Mouse (Mus musculus) MEL (cell line): Measurements from ENCODE around the gene Galnt2. TPM values are rescaled to one million over a fixed set of nuclear protein-coding genes. Genes with fewer than 3 reads are reported as not detected.
A peak's percentile ranks its signal among the peaks of the same experiment; 100 is the strongest.

Experiments used
- DNase-seq: peaks from one replicate; pipeline ENCODE4 v3.0.0; 2011; ENCODE audit warnings: low read depth, low spot score
- H3K27ac ChIP-seq: 2 replicates; pipeline ENCODE4 v1.5.1; 2012; ENCODE audit warnings: low read depth, mild to moderate bottlenecking, control low read depth, low read length, moderate library complexity; ENCODE audit not compliant: control insufficient read depth
- H3K27me3 ChIP-seq, 2 experiments: fragments of 150-350 bp in 1 of 2; sonication (generic) in 1 of 2; 2 replicates each; pipeline ENCODE4 v1.6.1; 2012; ENCODE audit warnings: low read length in 2 of 2, mild to moderate bottlenecking in 2 of 2, improper control_type of control experiment in 1 of 2, moderate library complexity in 1 of 2; ENCODE audit not compliant: insufficient read depth in 2 of 2, control insufficient read depth in 1 of 2
- H3K36me3 ChIP-seq, 2 experiments: 2 replicates each; pipeline ENCODE4 v1.6.1; 2012 to 2014; ENCODE audit warnings: low read length in 2 of 2, improper control_type of control experiment in 1 of 2, inconsistent platforms in 1 of 2, mild to moderate bottlenecking in 1 of 2; ENCODE audit not compliant: insufficient read depth in 2 of 2, control insufficient read depth in 1 of 2
- H3K4me1 ChIP-seq, 2 experiments: fragments of 150-350 bp in 1 of 2; sonication (generic) in 1 of 2; 2 replicates each; pipeline ENCODE4 v1.6.1; 2012; ENCODE audit warnings: low read length in 2 of 2, improper control_type of control experiment in 1 of 2, mild to moderate bottlenecking in 1 of 2; ENCODE audit not compliant: insufficient read depth in 2 of 2, control insufficient read depth in 1 of 2
- H3K4me3 ChIP-seq, 2 experiments: fragments of 150-350 bp in 1 of 2; sonication (generic) in 1 of 2; 2 replicates each; pipeline ENCODE4 v1.5.1; 2012; ENCODE audit warnings: low read depth in 2 of 2, low read length in 2 of 2, mild to moderate bottlenecking in 2 of 2, moderate library complexity in 2 of 2, control low read depth in 1 of 2, improper control_type of control experiment in 1 of 2; ENCODE audit not compliant: control insufficient read depth in 1 of 2, insufficient read depth in 1 of 2
- H3K79me2 ChIP-seq: 2 replicates; pipeline ENCODE4 v1.6.1; 2012; ENCODE audit warnings: mild to moderate bottlenecking, low read length, moderate library complexity; ENCODE audit not compliant: control insufficient read depth, poor library complexity, insufficient read depth
- H3K9ac ChIP-seq: 2 replicates; pipeline ENCODE4 v1.6.1; 2012; ENCODE audit warnings: low read depth, mild to moderate bottlenecking, control low read depth, low read length, moderate library complexity; ENCODE audit not compliant: control insufficient read depth, poor library complexity, severe bottlenecking
- H3K9me3 ChIP-seq: fragments of 150-350 bp; sonication (generic); replicated peaks from 2 replicates; pipeline ENCODE4 v1.6.1; 2012; ENCODE audit warnings: mild to moderate bottlenecking, low read length, improper control_type of control experiment, moderate library complexity; ENCODE audit not compliant: insufficient read depth
- BHLHE40 ChIP-seq: IDR thresholded peaks from 2 replicates; pipeline ENCODE4 v1.6.1; 2012; ENCODE audit warnings: low read depth, mild to moderate bottlenecking, inconsistent platforms, low read length, improper control_type of control experiment, borderline replicate concordance
- CHD1 ChIP-seq: IDR thresholded peaks from 2 replicates; pipeline ENCODE4 v1.6.1; 2012; ENCODE audit warnings: low read depth, mild to moderate bottlenecking, inconsistent platforms, low read length, improper control_type of control experiment
- CHD2 ChIP-seq: IDR thresholded peaks from 2 replicates; pipeline ENCODE4 v1.6.1; 2011; ENCODE audit warnings: low read length, improper control_type of control experiment
- E2F4 ChIP-seq: IDR thresholded peaks from 2 replicates; pipeline ENCODE4 v1.6.1; 2011; ENCODE audit warnings: low read depth, low read length, improper control_type of control experiment, borderline replicate concordance
- EP300 ChIP-seq, 2 experiments: IDR thresholded peaks; 2 replicates each; pipeline ENCODE4 v1.6.1; 2011; ENCODE audit warnings: improper control_type of control experiment in 2 of 2, low read length in 2 of 2, low read depth in 1 of 2, mild to moderate bottlenecking in 1 of 2
- ETS1 ChIP-seq: IDR thresholded peaks from 2 replicates; pipeline ENCODE4 v1.6.1; 2012; ENCODE audit warnings: low read depth, mild to moderate bottlenecking, inconsistent platforms, low read length, improper control_type of control experiment, moderate library complexity
- GABPA ChIP-seq: IDR thresholded peaks from 2 replicates; pipeline ENCODE4 v1.6.1; 2012; ENCODE audit warnings: low read depth, mild to moderate bottlenecking, inconsistent platforms, low read length, improper control_type of control experiment, moderate library complexity
- GATA1 ChIP-seq: IDR thresholded peaks from 2 replicates; pipeline ENCODE4 v1.6.1; 2011; ENCODE audit warnings: low read depth, low read length, improper control_type of control experiment
- HCFC1 ChIP-seq: IDR thresholded peaks from 2 replicates; pipeline ENCODE4 v1.6.1; 2012; ENCODE audit warnings: low read depth, mild to moderate bottlenecking, inconsistent platforms, low read length, improper control_type of control experiment, moderate library complexity
- MAX ChIP-seq: IDR thresholded peaks from 2 replicates; pipeline ENCODE4 v1.6.1; 2011; ENCODE audit warnings: low read length, improper control_type of control experiment
- POLR2A ChIP-seq, 2 experiments: IDR thresholded peaks; 2 replicates each; pipeline ENCODE4 v1.6.1; 2011 to 2012; ENCODE audit warnings: low read length in 2 of 2, mild to moderate bottlenecking in 2 of 2, control low read depth in 1 of 2, improper control_type of control experiment in 1 of 2, low read depth in 1 of 2, moderate library complexity in 1 of 2; ENCODE audit not compliant: control insufficient read depth in 1 of 2, insufficient read depth in 1 of 2, poor library complexity in 1 of 2
- POLR2AphosphoS2 ChIP-seq: IDR thresholded peaks from 2 replicates; pipeline ENCODE4 v1.6.1; 2011; ENCODE audit warnings: low read length, improper control_type of control experiment
- RAD21 ChIP-seq: IDR thresholded peaks from 2 replicates; pipeline ENCODE4 v1.6.1; 2011; ENCODE audit warnings: mild to moderate bottlenecking, low read depth, low read length, improper control_type of control experiment
- SIN3A ChIP-seq: IDR thresholded peaks from 2 replicates; pipeline ENCODE4 v1.6.1; 2012; ENCODE audit warnings: low read length, improper control_type of control experiment, inconsistent platforms
- TAL1 ChIP-seq: IDR thresholded peaks from 2 replicates; pipeline ENCODE4 v1.6.1; 2012; ENCODE audit warnings: mild to moderate bottlenecking, inconsistent platforms, low read length, moderate library complexity, mixed read lengths
- TBP ChIP-seq: IDR thresholded peaks from 2 replicates; pipeline ENCODE4 v1.8.0; 2011; ENCODE audit warnings: low read depth, low read length, improper control_type of control experiment
- UBTF ChIP-seq: IDR thresholded peaks from 2 replicates; pipeline ENCODE4 v1.6.1; 2012; ENCODE audit warnings: low read depth, mild to moderate bottlenecking, inconsistent platforms, low read length, improper control_type of control experiment, moderate library complexity, borderline replicate concordance; ENCODE audit not compliant: insufficient read depth
- ZC3H11A ChIP-seq: IDR thresholded peaks from 2 replicates; pipeline ENCODE4 v1.6.1; 2012; ENCODE audit warnings: low read depth, mild to moderate bottlenecking, inconsistent platforms, low read length, improper control_type of control experiment
- ZMIZ1 ChIP-seq: IDR thresholded peaks from 2 replicates; pipeline ENCODE4 v1.6.1; 2012; ENCODE audit warnings: low read depth, mild to moderate bottlenecking, inconsistent platforms, low read length, improper control_type of control experiment, moderate library complexity
- ZNF384 ChIP-seq: IDR thresholded peaks from 2 replicates; pipeline ENCODE4 v1.6.1; 2012; ENCODE audit warnings: low read depth, mild to moderate bottlenecking, inconsistent platforms, low read length, improper control_type of control experiment
- polyA plus RNA-seq, 2 experiments: library from polyadenylated mRNA; stranded (reverse) in 1 of 2; unstranded in 1 of 2; fragments of >175 nt in 1 of 2; fragments of >200 nt in 1 of 2; gene quantifications; 2 replicates each; pipeline versions ENCODE4 v1.2.1 to v1.2.4; 2012; ENCODE audit warnings: low replicate concordance in 2 of 2, low read depth in 1 of 2; ENCODE audit not compliant: insufficient read length in 2 of 2, insufficient read depth in 1 of 2, missing spikeins in 1 of 2
- total RNA-seq: library from RNA; depleted of rRNA; stranded (reverse); fragments of 300-350 nt; gene quantifications from 2 replicates; pipeline ENCODE4 v1.2.3, GENCODE M21; 2012

Galnt2 gene
- total and polyA plus RNA-seq, 3 experiments, result 12.0 to 14.5 TPM; not detected in 1

DNA sequence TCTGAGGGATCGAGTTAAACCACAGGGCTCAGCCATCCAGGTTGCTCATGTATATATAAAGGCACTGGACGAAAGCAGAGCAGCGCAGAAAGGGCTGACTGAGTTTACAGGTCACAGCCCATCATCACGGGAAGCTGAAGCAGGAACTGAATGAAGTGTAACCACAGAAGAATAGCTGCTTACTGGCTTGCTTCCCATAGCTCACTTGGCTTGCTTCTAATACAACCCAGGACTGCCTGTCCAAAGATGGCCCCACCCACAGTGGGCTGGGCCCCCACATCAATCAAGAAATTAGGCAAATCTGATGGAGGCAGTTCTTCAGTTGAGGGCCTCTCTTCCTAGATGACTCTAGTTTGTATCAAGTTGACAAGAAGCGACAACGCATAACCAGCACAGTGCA, 16.4 kb downstream of the Galnt2 start:
- Histone ChIP-seq H3K27ac (no peak overlapping the region), H3K9me3 (no peaks in the 10 kb centered on the region), H3K4me3 (no peak overlapping the region), H3K4me1 (peaks cover 0 to 14% of the 10 kb centered on the region in 2 experiments; a peak in 2 of 4 replicates), H3K36me3 (peaks cover 0 to 4% of the 10 kb centered on the region in 2 experiments; a peak in 2 of 4 replicates), H3K27me3 (no peaks in the 10 kb centered on the region), H3K79me2 (0 out of 2 replicates have a peak, but pooled peaks cover 2% of the 10 kb centered on the region), H3K9ac (no peak overlapping the region)
- TF ChIP-seq BHLHE40 (no peak), ZC3H11A (no peak), HCFC1 (no peak), GABPA (no peak), POLR2AphosphoS2 (no peak), CHD1 (no peak), MAX (no peak), ZMIZ1 (no peak), SIN3A (no peak)
- peak; percentile 35 for DNase-seq

- Histone ChIP-seq H3K36me3 (peaks cover 0 to 4% of the 10 kb centered on the region in 2 experiments; a peak in 2 of 4 replicates), H3K27me3 (no peaks in the 10 kb centered on the region), H3K9ac (no peak overlapping the region), H3K27ac (no peak overlapping the region), H3K9me3 (no peaks in the 10 kb centered on the region), H3K4me1 (peaks cover 0 to 14% of the 10 kb centered on the region in 2 experiments; a peak in 2 of 4 replicates), H3K4me3 (no peak overlapping the region), H3K79me2 (peaks cover 4% of the 10 kb centered on the region; the same call in 1 of the 2 replicates)
- no peak for DNase-seq
- no peak for TF ChIP-seq UBTF
These were observed 17.5 kb downstream of the Galnt2 start for GRCm38 (mm10) chr8:124248688-124249087.

GRCm38 (mm10) chr8:124250255-124250654, 19.1 kb downstream of the Galnt2 start:
- no peak overlapping the region for H3K4me3 ChIP-seq
- H3K4me1 ChIP-seq, result peaks cover 0 to 14% of the 10 kb centered on the region in 2 experiments; a peak in 2 of 4 replicates
- TF ChIP-seq TAL1 (peak; percentile 15; the same call in 1 of the 2 replicates), ZMIZ1 (no peak), TBP (no peak), POLR2A (IDR thresholded peaks at IDR 0.05; ENCODE audit: control insufficient read depth in 1 of 2, insufficient read depth in 1 of 2, low read depth in 1 of 2, low read length in 2 of 2, poor library complexity in 1 of 2) (no peak), ZC3H11A (no peak), CHD2 (no peak), ZNF384 (no peak), GATA1 (peak; percentile 64), E2F4 (no peak), RAD21 (no peak), EP300 (IDR thresholded peaks at IDR 0.05; ENCODE audit: low read depth in 1 of 2, low read length in 2 of 2) (peak in 1 of 2 experiments; percentile 35; a peak in 1 of 4 replicates), ETS1 (no peak), MAX (no peak)
- peaks cover 4% of the 10 kb centered on the region; the same call in 1 of the 2 replicates for H3K79me2 ChIP-seq
- H3K27ac ChIP-seq, result peak overlapping the region; percentile 73
- peak; percentile 78 for DNase-seq
- H3K27me3 ChIP-seq, result no peaks in the 10 kb centered on the region
- H3K9ac ChIP-seq, result no peak overlapping the region
- no peaks in the 10 kb centered on the region for H3K9me3 ChIP-seq
- H3K36me3 ChIP-seq, result peaks cover 0 to 4% of the 10 kb centered on the region in 2 experiments; a peak in 2 of 4 replicates
